Mouse (Mus musculus) neural tube, embryonic 15.5 days (tissue): ENCODE measurements around the gene Ltbp3. TPM values are rescaled to one million over a fixed set of nuclear protein-coding genes. Genes with fewer than 3 reads are reported as not detected.

ENCODE experiments used
- ATAC-seq: fragments of 200-750 bp; cut with Nextera tagmentation; 2 replicates; pipeline ENCODE4 v1.8.0; 2017; ENCODE audit warnings: mild to moderate bottlenecking, moderate TSS enrichment, moderate library complexity; ENCODE audit not compliant: low FRiP score
- H3K27ac ChIP-seq: fragments of 300-500 bp; sonication (generic); replicated peaks from 2 replicates; pipeline ENCODE4 v1.5.1; 2015; ENCODE audit warnings: mild to moderate bottlenecking, inconsistent platforms
- H3K27me3 ChIP-seq: fragments of 300-500 bp; sonication (generic); replicated peaks from 2 replicates; pipeline ENCODE4 v1.6.1; 2015; ENCODE audit warnings: inconsistent platforms
- H3K36me3 ChIP-seq: fragments of 300-500 bp; sonication (generic); 2 replicates; pipeline ENCODE4 v1.6.1; 2015; ENCODE audit warnings: inconsistent platforms
- H3K4me1 ChIP-seq: fragments of 300-500 bp; sonication (generic); 2 replicates; pipeline ENCODE4 v1.6.1; 2015; ENCODE audit warnings: inconsistent platforms
- H3K4me2 ChIP-seq: fragments of 300-500 bp; sonication (generic); 2 replicates; pipeline ENCODE4 v1.6.1; 2015; ENCODE audit warnings: inconsistent platforms, mild to moderate bottlenecking, moderate library complexity
- H3K4me3 ChIP-seq: fragments of 300-500 bp; sonication (generic); replicated peaks from 2 replicates; pipeline ENCODE4 v1.5.1; 2015; ENCODE audit warnings: mild to moderate bottlenecking, inconsistent platforms
- H3K9ac ChIP-seq: fragments of 300-500 bp; sonication (generic); replicated peaks from 2 replicates; pipeline ENCODE4 v1.6.1; 2015; ENCODE audit warnings: mild to moderate bottlenecking, inconsistent platforms
- H3K9me3 ChIP-seq: fragments of 300-500 bp; sonication (generic); replicated peaks from 2 replicates; pipeline ENCODE4 v1.6.1; 2016; ENCODE audit warnings: inconsistent platforms
- WGBS: fragments of 180-500 bp; shearing (Covaris S2); methylation state at CpG from one replicate; pipeline ENCODE4 v1.1.7; 2015; ENCODE audit warnings: mixed read lengths; 5-methylcytosine and 5-hydroxymethylcytosine counted together
- polyA plus RNA-seq: library from polyadenylated mRNA; unstranded; fragments of >200 nt; fragmentation: Nextera tagmentation; extraction: Ambion mirVana; gene quantifications from 2 replicates; pipeline ENCODE4 v1.2.1, GENCODE M21; 2015

Ltbp3 gene
- polyA plus RNA-seq, 1 experiment from 2014 or later: 15.6 TPM

DNA sequence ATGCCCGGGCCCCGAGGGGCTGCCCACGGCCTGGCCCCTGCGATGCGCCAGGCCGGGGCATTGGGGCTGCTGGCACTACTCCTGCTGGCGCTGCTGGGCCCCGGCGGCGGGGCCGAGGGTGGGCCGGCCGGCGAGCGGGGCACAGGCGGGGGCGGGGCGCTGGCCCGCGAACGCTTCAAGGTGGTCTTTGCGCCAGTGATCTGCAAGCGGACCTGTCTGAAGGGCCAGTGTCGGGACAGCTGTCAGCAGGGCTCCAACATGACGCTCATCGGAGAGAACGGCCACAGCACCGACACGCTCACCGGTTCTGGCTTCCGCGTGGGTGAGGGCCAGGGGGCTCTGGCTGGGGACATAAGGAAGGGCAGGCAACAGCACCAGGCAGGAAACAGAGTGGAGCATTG, 1.5 kb downstream of the Ltbp3 start:
- peak overlapping the region; percentile 57 for H3K4me3 ChIP-seq
- peak overlapping the region; percentile 70 for H3K9ac ChIP-seq
- peak overlapping the region; percentile 86 for H3K27ac ChIP-seq
- no peaks in the 10 kb centered on the region for H3K9me3 ChIP-seq
- peaks cover 64% of the 10 kb centered on the region for H3K4me1 ChIP-seq
- WGBS: 1% methylated on average over 31 of the region's 32 CpGs
- ATAC-seq: peak; percentile 45; the same call in 1 of the 2 replicates
- peak overlapping the region; percentile 98 for H3K4me2 ChIP-seq
- H3K36me3 ChIP-seq: no peaks in the 10 kb centered on the region
- H3K27me3 ChIP-seq: peaks cover 57% of the 10 kb centered on the region

DNA sequence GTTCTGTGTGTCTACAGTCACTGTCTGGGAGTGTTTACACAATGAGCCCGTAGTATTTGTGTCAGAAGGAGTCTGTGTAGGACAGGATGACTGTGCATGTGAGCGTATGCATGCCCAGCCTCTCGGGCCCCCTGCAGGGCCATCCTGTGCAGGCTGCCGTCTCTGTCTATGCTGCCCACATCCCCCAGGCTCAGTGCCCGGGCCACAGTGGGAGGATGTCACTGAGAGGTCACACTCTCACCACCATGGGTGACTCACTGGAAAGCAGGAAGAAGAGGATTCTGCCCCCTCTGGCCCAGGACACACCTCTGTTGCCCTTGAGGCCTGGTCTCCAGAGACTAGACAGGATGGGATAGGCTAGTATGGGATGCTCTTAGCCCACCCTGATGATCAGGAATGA, 2.9 kb downstream of the Ltbp3 start:
- Histone ChIP-seq H3K9me3 (no peaks in the 10 kb centered on the region), H3K27ac (no peak overlapping the region), H3K4me3 (peak overlapping the region; percentile 57; the same call in 1 of the 2 replicates), H3K27me3 (peaks cover 58% of the 10 kb centered on the region), H3K36me3 (no peaks in the 10 kb centered on the region), H3K9ac (0 out of 2 replicates have a peak overlapping the region, but pooled peaks have one; percentile 9), H3K4me2 (peak overlapping the region; percentile 98; the same call in 1 of the 2 replicates), H3K4me1 (peaks cover 64% of the 10 kb centered on the region)
- no peak for ATAC-seq
- WGBS: 44% methylated on average over 5 of the region's 5 CpGs

DNA sequence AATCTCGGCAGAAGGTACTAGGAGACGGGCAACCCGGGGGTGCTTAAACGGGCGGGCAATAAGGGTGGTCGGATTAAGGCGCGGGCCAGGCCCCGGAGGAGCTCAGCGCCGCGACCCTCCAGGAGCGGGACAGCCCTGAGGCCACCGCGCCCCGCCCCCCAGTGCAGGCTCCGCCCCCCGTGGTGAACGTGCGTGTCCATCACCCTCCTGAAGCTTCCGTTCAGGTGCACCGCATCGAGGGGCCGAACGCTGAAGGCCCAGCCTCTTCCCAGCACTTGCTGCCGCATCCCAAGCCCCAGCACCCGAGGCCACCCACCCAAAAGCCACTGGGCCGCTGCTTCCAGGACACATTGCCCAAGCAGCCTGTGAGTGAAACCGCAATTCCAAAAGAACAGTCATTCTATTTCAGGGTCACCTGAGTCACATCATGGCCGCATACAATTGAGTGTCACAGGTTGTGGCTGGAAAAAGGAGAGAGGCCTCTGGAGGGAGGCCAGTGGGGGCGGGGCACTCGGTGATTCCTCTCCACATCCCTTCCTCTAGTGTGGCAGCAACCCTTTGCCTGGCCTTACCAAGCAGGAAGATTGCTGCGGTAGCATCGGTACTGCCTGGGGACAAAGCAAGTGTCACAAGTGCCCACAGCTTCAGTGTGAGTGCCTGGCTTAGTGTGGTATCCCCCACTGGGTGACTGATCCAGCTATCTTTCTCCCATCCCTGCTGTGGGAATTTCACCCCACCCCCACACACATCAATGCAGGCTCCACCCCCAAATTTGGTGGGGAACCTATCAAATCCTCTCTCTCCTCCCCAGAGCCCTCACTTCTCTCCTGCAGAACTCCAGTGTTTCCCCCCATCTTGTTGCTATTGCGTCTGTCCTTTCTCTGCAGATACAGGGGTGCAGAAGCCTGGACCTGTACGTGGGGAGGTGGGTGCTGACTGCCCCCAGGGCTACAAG, 5.3 kb downstream of the Ltbp3 start:
- Histone ChIP-seq H3K4me3 (peak overlapping the region; percentile 28), H3K9ac (peak overlapping the region; percentile 44), H3K27me3 (peaks cover 70% of the 10 kb centered on the region), H3K4me2 (peak overlapping the region; percentile 57), H3K36me3 (no peaks in the 10 kb centered on the region), H3K9me3 (no peaks in the 10 kb centered on the region), H3K4me1 (peaks cover 52% of the 10 kb centered on the region), H3K27ac (peak overlapping the region; percentile 23; the same call in 1 of the 2 replicates)
- WGBS: 6% methylated on average over 36 of the region's 36 CpGs
- ATAC-seq: peak; percentile 54

DNA sequence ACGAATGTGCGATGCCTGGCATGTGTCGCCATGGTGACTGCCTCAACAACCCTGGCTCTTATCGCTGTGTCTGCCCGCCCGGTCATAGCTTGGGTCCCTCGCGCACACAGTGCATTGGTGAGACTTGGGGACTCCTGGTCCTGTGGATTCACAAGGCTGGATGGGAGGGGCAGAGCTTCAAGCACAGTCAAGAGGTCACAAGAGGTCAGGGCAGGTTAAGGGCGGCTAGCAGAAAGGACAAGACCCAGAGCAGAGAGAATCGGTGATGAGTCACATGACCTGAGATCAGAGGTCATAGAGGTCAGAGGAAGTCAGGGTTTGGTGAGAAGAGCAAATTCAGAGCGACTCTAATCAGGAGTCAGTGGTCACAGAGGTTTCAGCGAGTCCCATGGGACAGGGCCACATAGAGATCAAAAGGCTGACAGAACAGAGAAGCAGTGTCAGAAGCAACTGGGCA, 6.2 kb downstream of the Ltbp3 start:
- no peak overlapping the region for H3K27ac ChIP-seq
- H3K9ac ChIP-seq: no peak overlapping the region
- peak overlapping the region; percentile 57 for H3K4me2 ChIP-seq
- ATAC-seq: 0 out of 2 replicates have a peak, but pooled peaks have one; percentile 26
- H3K9me3 ChIP-seq: no peaks in the 10 kb centered on the region
- no peaks in the 10 kb centered on the region for H3K36me3 ChIP-seq
- WGBS: 22% methylated on average over 12 of the region's 12 CpGs
- peaks cover 79% of the 10 kb centered on the region for H3K27me3 ChIP-seq
- peaks cover 48% of the 10 kb centered on the region for H3K4me1 ChIP-seq
- H3K4me3 ChIP-seq: no peak overlapping the region

DNA sequence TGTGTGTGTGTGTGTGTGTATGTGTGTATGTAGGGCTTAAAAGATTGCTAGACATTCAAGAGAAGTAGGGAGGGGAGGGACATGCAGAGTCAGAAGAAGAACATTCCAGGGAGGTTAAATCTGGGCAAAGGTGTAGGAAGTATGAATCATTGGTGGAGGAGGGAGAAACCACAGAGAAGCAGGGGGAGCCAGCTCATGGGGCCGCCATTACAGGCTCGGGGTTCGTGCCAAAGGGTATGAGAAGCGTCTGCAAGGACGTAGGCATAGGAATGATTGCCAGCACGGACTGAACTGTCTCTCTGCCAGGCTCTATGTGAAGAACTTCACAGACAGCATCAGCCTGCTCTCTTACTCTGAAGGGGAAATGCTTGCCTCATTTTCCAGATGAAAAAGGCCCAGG, 8.8 kb downstream of the Ltbp3 start:
- no peak overlapping the region for H3K4me2 ChIP-seq
- no peak for ATAC-seq
- no peaks in the 10 kb centered on the region for H3K36me3 ChIP-seq
- 85% methylated on average over 6 of the region's 6 CpGs for WGBS
- no peak overlapping the region for H3K27ac ChIP-seq
- no peaks in the 10 kb centered on the region for H3K9me3 ChIP-seq
- peaks cover 78% of the 10 kb centered on the region for H3K27me3 ChIP-seq
- H3K9ac ChIP-seq: no peak overlapping the region
- H3K4me1 ChIP-seq: peaks cover 26% of the 10 kb centered on the region
- H3K4me3 ChIP-seq: no peak overlapping the region

DNA sequence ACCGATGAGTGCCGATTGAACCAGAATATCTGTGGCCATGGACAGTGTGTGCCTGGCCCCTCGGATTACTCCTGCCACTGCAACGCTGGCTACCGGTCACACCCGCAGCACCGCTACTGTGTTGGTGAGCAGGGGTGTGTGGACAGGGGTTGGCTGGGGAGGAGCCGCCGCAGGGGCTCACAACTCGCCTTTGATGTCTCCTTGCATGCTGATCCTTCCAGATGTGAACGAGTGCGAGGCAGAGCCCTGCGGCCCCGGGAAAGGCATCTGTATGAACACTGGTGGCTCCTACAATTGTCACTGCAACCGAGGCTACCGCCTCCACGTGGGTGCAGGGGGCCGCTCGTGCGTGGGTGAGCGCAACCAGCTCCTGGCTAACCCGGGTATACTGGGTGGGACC, 10.2 kb downstream of the Ltbp3 start:
- WGBS: 12% methylated on average over 22 of the region's 22 CpGs
- no peak for ATAC-seq
- H3K4me2 ChIP-seq: no peak overlapping the region
- no peak overlapping the region for H3K4me3 ChIP-seq
- H3K4me1 ChIP-seq: peaks cover 12% of the 10 kb centered on the region
- H3K9ac ChIP-seq: no peak overlapping the region
- H3K9me3 ChIP-seq: no peaks in the 10 kb centered on the region
- H3K36me3 ChIP-seq: no peaks in the 10 kb centered on the region
- H3K27ac ChIP-seq: no peak overlapping the region
- peaks cover 77% of the 10 kb centered on the region for H3K27me3 ChIP-seq

DNA sequence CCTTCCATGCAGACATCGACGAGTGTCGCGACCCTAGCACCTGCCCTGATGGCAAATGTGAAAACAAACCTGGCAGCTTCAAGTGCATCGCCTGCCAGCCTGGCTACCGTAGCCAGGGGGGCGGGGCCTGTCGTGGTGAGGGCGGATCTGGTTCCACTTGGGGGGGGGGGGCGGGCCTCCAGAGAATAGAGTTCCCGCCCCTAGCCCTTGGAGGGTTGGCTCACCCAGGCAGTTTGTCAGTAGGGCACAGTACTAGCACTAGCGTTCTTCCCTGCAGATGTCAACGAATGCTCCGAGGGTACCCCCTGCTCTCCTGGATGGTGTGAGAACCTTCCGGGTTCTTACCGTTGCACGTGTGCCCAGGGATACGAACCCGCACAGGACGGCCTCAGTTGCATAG, 11.0 kb downstream of the Ltbp3 start:
- no peak overlapping the region for H3K27ac ChIP-seq
- peaks cover 79% of the 10 kb centered on the region for H3K27me3 ChIP-seq
- H3K4me2 ChIP-seq: peak overlapping the region; percentile 7
- 7% methylated on average over 20 of the region's 20 CpGs for WGBS
- no peak overlapping the region for H3K9ac ChIP-seq
- H3K9me3 ChIP-seq: no peaks in the 10 kb centered on the region
- ATAC-seq: no peak
- no peaks in the 10 kb centered on the region for H3K36me3 ChIP-seq
- no peak overlapping the region for H3K4me3 ChIP-seq
- H3K4me1 ChIP-seq: peaks cover 9% of the 10 kb centered on the region

DNA sequence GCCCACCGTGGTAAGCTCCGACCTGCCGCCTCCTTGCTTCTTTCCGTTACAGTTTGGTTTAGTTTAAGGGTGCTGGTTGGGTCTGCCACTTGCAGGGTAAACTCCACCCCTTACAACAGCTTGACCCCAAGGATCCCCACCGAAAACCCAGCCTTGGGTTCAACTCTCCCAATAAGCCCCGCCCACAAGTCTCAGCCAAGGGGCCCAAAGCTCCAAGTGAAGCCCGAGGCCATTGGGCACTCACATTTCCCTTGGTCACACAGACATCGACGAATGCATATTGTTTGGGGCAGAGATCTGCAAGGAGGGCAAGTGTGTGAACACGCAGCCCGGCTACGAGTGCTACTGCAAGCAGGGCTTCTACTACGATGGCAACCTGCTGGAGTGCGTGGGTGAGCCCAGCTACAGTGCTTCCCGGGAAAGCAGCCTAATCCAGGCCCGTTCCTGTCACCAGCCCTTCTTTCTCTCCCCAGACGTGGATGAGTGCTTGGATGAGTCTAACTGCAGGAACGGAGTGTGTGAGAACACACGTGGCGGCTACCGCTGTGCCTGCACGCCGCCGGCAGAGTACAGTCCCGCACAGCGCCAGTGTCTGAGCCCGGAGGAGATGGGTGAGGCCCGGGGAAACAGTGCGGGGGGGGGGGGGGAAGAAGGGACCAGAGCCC, 15.7 kb downstream of the Ltbp3 start:
- peak overlapping the region; percentile 26 for H3K4me2 ChIP-seq
- H3K36me3 ChIP-seq: peaks cover 40% of the 10 kb centered on the region
- peaks cover 62% of the 10 kb centered on the region for H3K27me3 ChIP-seq
- H3K9ac ChIP-seq: no peak overlapping the region
- H3K9me3 ChIP-seq: no peaks in the 10 kb centered on the region
- WGBS: 14% methylated on average over 28 of the region's 29 CpGs
- H3K4me3 ChIP-seq: no peak overlapping the region
- no peak overlapping the region for H3K27ac ChIP-seq
- H3K4me1 ChIP-seq: peaks cover 14% of the 10 kb centered on the region
- ATAC-seq: peak; percentile 51; the same call in 1 of the 2 replicates

DNA sequence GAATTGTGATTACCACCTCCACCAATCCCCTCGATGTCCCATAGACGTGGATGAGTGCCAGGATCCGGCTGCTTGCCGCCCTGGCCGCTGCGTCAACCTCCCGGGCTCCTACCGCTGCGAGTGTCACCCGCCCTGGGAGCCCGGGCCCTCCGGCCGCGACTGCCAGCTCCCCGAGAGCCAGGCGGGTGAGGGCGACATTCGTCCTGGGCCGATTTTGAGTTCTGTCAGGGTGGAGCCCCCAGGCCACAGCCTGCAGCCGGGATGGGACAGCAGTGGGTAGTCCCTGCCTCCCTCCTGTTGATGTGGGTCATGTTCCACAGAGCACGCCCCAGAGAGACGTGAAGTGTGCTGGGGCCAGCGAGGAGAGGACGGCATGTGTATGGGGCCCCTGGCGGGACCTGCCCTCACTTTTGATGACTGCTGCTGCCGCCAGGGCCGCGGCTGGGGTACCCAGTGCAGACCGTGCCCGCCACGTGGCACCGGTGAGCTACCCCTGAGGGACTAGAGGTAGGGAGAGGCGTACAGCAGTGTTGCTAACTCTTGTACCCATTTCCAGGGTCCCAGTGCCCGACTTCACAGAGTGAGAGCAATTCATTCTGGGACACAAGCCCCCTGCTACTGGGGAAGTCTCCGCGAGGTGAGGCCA, 16.4 kb downstream of the Ltbp3 start:
- WGBS: 16% methylated on average over 36 of the region's 36 CpGs
- no peak overlapping the region for H3K27ac ChIP-seq
- peak; percentile 31 for ATAC-seq
- H3K4me2 ChIP-seq: peak overlapping the region; percentile 26
- no peaks in the 10 kb centered on the region for H3K9me3 ChIP-seq
- H3K36me3 ChIP-seq: peaks cover 42% of the 10 kb centered on the region
- H3K9ac ChIP-seq: no peak overlapping the region
- H3K4me3 ChIP-seq: no peak overlapping the region
- H3K4me1 ChIP-seq: peaks cover 11% of the 10 kb centered on the region
- H3K27me3 ChIP-seq: peaks cover 56% of the 10 kb centered on the region

DNA sequence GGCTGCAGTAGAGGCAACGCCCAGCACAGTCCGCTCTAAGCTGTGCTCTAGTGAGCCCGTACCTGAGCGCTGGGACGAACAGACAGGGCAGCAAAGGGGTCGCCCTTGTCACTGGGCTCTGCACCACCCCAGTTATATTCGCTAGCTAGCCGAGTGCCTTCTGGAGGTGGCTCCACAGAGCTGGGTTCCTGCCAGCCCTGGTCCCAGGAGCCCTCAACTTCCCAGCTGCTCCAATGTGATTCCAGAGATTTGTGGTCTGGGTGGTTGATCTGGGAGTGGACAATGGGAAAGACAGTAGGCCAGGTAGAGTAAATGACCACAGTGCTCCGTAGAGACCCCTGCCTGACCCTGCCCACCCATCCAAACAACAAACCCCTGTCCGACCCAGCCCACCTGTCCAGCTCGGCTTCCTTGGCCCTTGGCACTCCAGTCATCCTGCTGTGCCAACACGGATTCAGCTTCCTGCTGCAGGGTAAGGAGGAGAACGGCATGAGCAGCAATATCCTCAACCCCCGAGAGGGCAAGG, 18.2 kb downstream of the Ltbp3 start:
- peaks cover 54% of the 10 kb centered on the region for H3K36me3 ChIP-seq
- no peak for ATAC-seq
- no peak overlapping the region for H3K4me2 ChIP-seq
- no peak overlapping the region for H3K4me3 ChIP-seq
- H3K9ac ChIP-seq: no peak overlapping the region
- H3K27me3 ChIP-seq: peaks cover 43% of the 10 kb centered on the region
- no peaks in the 10 kb centered on the region for H3K9me3 ChIP-seq
- 89% methylated on average over 14 of the region's 14 CpGs for WGBS
- H3K27ac ChIP-seq: no peak overlapping the region
- peaks cover 11% of the 10 kb centered on the region for H3K4me1 ChIP-seq

DNA sequence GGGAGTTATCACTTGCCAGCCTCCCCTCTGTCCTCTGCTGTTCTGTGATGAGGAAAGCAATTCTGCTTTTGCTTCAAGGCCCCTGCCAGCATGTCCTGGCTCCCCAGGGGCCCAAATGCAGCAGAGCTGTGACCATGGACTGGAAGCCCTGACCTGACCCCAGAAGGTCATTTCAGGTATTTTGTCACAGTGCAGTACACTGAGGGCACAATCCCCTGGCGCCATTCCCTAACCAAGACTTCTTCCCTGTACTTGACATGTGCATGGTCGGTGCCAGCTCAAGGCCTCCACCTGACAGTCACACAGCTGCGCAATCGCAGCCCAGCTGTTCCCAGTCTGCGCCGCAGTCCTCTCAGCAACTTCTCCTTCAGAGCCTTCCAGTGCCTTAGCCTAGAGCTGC, 22.5 kb downstream of the Ltbp3 start:
- Histone ChIP-seq H3K4me3 (no peak overlapping the region), H3K27me3 (peaks cover 8% of the 10 kb centered on the region), H3K9ac (no peak overlapping the region), H3K4me1 (peaks cover 11% of the 10 kb centered on the region), H3K27ac (no peak overlapping the region), H3K9me3 (no peaks in the 10 kb centered on the region), H3K4me2 (no peak overlapping the region), H3K36me3 (peaks cover 88% of the 10 kb centered on the region)
- ATAC-seq: no peak
- 98% methylated on average over 6 of the region's 6 CpGs for WGBS
